Mouse (Mus musculus) liver, adult 2 months (tissue): ENCODE measurements at regions not wholly inside any gene's neighbourhood (a gene's known extent, or its start where the extent isn't known, plus 50 kb on each side); places are given as distances from the start of the nearest gene placed in this dataset.
"Not testable (repeated sequence)": the region's sequence is repeated elsewhere in the genome, so short reads cannot be mapped to it uniquely, and the experiment has no call there.

ENCODE experiments used
- DNase-seq: peaks from one replicate; pipeline ENCODE4 v3.0.0-alpha.2; 2011; ENCODE audit warnings: low read depth, low spot score; ENCODE audit errors: extremely low read depth
- H3K27ac ChIP-seq: fragments of 200-500 bp; replicated peaks from 2 replicates; pipeline ENCODE4 v1.5.1; 2012; ENCODE audit warnings: low read depth, mild to moderate bottlenecking, control low read depth, inconsistent platforms, low read length; ENCODE audit not compliant: insufficient read depth
- H3K27me3 ChIP-seq: fragments of 200-500 bp; 2 replicates; pipeline ENCODE4 v1.6.1; 2012; ENCODE audit warnings: mild to moderate bottlenecking, moderate library complexity, low read length, inconsistent platforms; ENCODE audit not compliant: control insufficient read depth, insufficient read depth
- H3K36me3 ChIP-seq: fragments of 200-500 bp; 2 replicates; pipeline ENCODE4 v1.6.1; 2012; ENCODE audit warnings: low read length, inconsistent platforms; ENCODE audit not compliant: control insufficient read depth, insufficient read depth
- H3K4me1 ChIP-seq: fragments of 200-500 bp; 2 replicates; pipeline ENCODE4 v1.6.1; 2011; ENCODE audit warnings: low read length; ENCODE audit not compliant: control insufficient read depth, insufficient read depth
- H3K4me3 ChIP-seq: fragments of 200-500 bp; 2 replicates; pipeline ENCODE4 v1.5.1; 2011; ENCODE audit warnings: low read depth, mild to moderate bottlenecking, control low read depth, low read length, moderate library complexity; ENCODE audit not compliant: insufficient read depth
- H3K79me2 ChIP-seq: fragments of 200-500 bp; 2 replicates; pipeline ENCODE4 v1.6.1; 2012; ENCODE audit warnings: inconsistent platforms, mild to moderate bottlenecking, low read length, moderate library complexity; ENCODE audit not compliant: control insufficient read depth, insufficient read depth
- H3K9ac ChIP-seq: fragments of 200-500 bp; 2 replicates; pipeline ENCODE4 v1.6.1; 2012; ENCODE audit warnings: low read depth, mild to moderate bottlenecking, control low read depth, inconsistent platforms, low read length
- CTCF ChIP-seq: fragments of 200-500 bp; IDR thresholded peaks from 2 replicates; pipeline ENCODE4 v1.5.1; 2011; ENCODE audit warnings: low read depth, low read length, control low read depth
- POLR2A ChIP-seq: fragments of 200-500 bp; IDR thresholded peaks from 2 replicates; pipeline ENCODE4 v1.6.1; 2011; ENCODE audit warnings: low read length, control low read depth; ENCODE audit not compliant: insufficient read depth; ENCODE audit errors: extremely low read depth
- WGBS: fragments of 180-500 bp; shearing (Covaris S2); methylation state at CpG from one replicate; pipeline ENCODE4 v1.1.7; 2018; 5-methylcytosine and 5-hydroxymethylcytosine counted together

- Histone ChIP-seq H3K79me2 (no peaks in the 10 kb centered on the region), H3K27me3 (no peaks in the 10 kb centered on the region), H3K36me3 (no peaks in the 10 kb centered on the region), H3K27ac (no peak overlapping the region), H3K9ac (no peak overlapping the region), H3K4me1 (no peaks in the 10 kb centered on the region), H3K4me3 (no peak overlapping the region)
- TF ChIP-seq CTCF (no peak), POLR2A (no peak)
- no peak for DNase-seq
Observed at GRCm38 (mm10) chr6:107092600-107092999, 292.7 kb upstream of the Crbn start.

GRCm38 (mm10) chr6:107128716-107129115, 328.8 kb upstream of the Crbn start:
- WGBS: 85% methylated on average over 1 of the region's 1 CpGs
- no peaks in the 10 kb centered on the region for H3K27me3 ChIP-seq
- H3K79me2 ChIP-seq: no peaks in the 10 kb centered on the region
- DNase-seq: no peak
- no peak for TF ChIP-seq POLR2A
- TF ChIP-seq CTCF: no peak
- H3K36me3 ChIP-seq: no peaks in the 10 kb centered on the region
- no peak overlapping the region for H3K27ac ChIP-seq
- no peaks in the 10 kb centered on the region for H3K4me1 ChIP-seq
- no peak overlapping the region for H3K4me3 ChIP-seq
- no peak overlapping the region for H3K9ac ChIP-seq

- no peaks in the 10 kb centered on the region for H3K27me3 ChIP-seq
- TF ChIP-seq POLR2A (no peak), CTCF (no peak)
- H3K9ac ChIP-seq: no peak overlapping the region
- no peak for DNase-seq
- no peaks in the 10 kb centered on the region for H3K79me2 ChIP-seq
- no peaks in the 10 kb centered on the region for H3K36me3 ChIP-seq
- no peak overlapping the region for H3K4me3 ChIP-seq
- 45% methylated on average over 3 of the region's 3 CpGs for WGBS
- no peak overlapping the region for H3K27ac ChIP-seq
- H3K4me1 ChIP-seq: no peaks in the 10 kb centered on the region
Observed at GRCm38 (mm10) chr6:107167736-107168491, 361.7 kb upstream of the Lrrn1 start.

GRCm38 (mm10) chr6:107218309-107218708, 311.3 kb upstream of the Lrrn1 start:
- Histone ChIP-seq H3K9ac (no peak overlapping the region), H3K27me3 (no peaks in the 10 kb centered on the region), H3K36me3 (no peaks in the 10 kb centered on the region), H3K79me2 (no peaks in the 10 kb centered on the region), H3K4me1 (no peaks in the 10 kb centered on the region), H3K27ac (no peak overlapping the region), H3K4me3 (no peak overlapping the region)
- WGBS: 69% methylated on average over 2 of the region's 2 CpGs
- DNase-seq: no peak
- no peak for TF ChIP-seq CTCF
- TF ChIP-seq POLR2A: no peak

- H3K4me1 ChIP-seq: no peaks in the 10 kb centered on the region
- H3K27me3 ChIP-seq: no peaks in the 10 kb centered on the region
- no peak overlapping the region for H3K9ac ChIP-seq
- H3K79me2 ChIP-seq: no peaks in the 10 kb centered on the region
- no peak overlapping the region for H3K27ac ChIP-seq
- H3K36me3 ChIP-seq: no peaks in the 10 kb centered on the region
- no peak overlapping the region for H3K4me3 ChIP-seq
- TF ChIP-seq POLR2A (no peak), CTCF (no peak)
- DNase-seq: no peak
- WGBS: 70% methylated on average over 4 of the region's 4 CpGs
Observed at GRCm38 (mm10) chr6:107218721-107219120, 310.8 kb upstream of the Lrrn1 start.

- H3K36me3 ChIP-seq: no peaks in the 10 kb centered on the region
- H3K79me2 ChIP-seq: no peaks in the 10 kb centered on the region
- no peak overlapping the region for H3K9ac ChIP-seq
- TF ChIP-seq POLR2A: no peak
- TF ChIP-seq CTCF: no peak
- WGBS: 57% methylated on average over 3 of the region's 3 CpGs
- no peak overlapping the region for H3K4me3 ChIP-seq
- no peaks in the 10 kb centered on the region for H3K4me1 ChIP-seq
- H3K27me3 ChIP-seq: no peaks in the 10 kb centered on the region
- no peak overlapping the region for H3K27ac ChIP-seq
- no peak for DNase-seq
Observed at GRCm38 (mm10) chr6:107222602-107223001, 307.0 kb upstream of the Lrrn1 start.

GRCm38 (mm10) chr6:107229843-107230242, 299.7 kb upstream of the Lrrn1 start:
- H3K9ac ChIP-seq, H3K27ac ChIP-seq, H3K4me3 ChIP-seq, H3K79me2 ChIP-seq, DNase-seq, H3K4me1 ChIP-seq, H3K36me3 ChIP-seq, H3K27me3 ChIP-seq: not testable (repeated sequence)
- 82% methylated on average over 6 of the region's 6 CpGs for WGBS
